Mouse (Mus musculus) lung, adult 2 months (tissue): ENCODE results near the gene Kars. TPM values are rescaled to one million over a fixed set of nuclear protein-coding genes. Genes with fewer than 3 reads are reported as not detected.

ENCODE experiments used
- DNase-seq: peaks from one replicate; pipeline ENCODE4 v3.0.0; 2022
- H3K4me1 ChIP-seq: fragments of 200-500 bp; 2 replicates; pipeline ENCODE4 v1.6.1; 2011; ENCODE audit warnings: low read length; ENCODE audit not compliant: control insufficient read depth, insufficient read depth
- H3K4me3 ChIP-seq: fragments of 200-500 bp; replicated peaks from 2 replicates; pipeline ENCODE3; 2011; ENCODE audit warnings: low read depth, mild to moderate bottlenecking, control low read depth, low read length; ENCODE audit errors: extremely low read depth
- CTCF ChIP-seq: fragments of 200-500 bp; IDR thresholded peaks from 2 replicates; pipeline ENCODE4 v1.5.1; 2011; ENCODE audit warnings: mild to moderate bottlenecking, low read length, control low read depth; ENCODE audit not compliant: insufficient read depth
- POLR2A ChIP-seq: fragments of 200-500 bp; IDR thresholded peaks from 2 replicates; pipeline ENCODE4 v1.6.1; 2011; ENCODE audit warnings: low read depth, mild to moderate bottlenecking, control low read depth, low read length, borderline replicate concordance; ENCODE audit errors: extremely low read depth
- WGBS: fragments of 180-500 bp; shearing (Covaris S2); methylation state at CpG from one replicate; pipeline ENCODE4 v1.1.7; 2018; 5-methylcytosine and 5-hydroxymethylcytosine counted together
- polyA plus RNA-seq: library from polyadenylated mRNA; depleted of rRNA; stranded (reverse); fragments of >200 nt; gene quantifications from 2 replicates; pipeline ENCODE4 v1.2.3, GENCODE M21; 2012; rRNA removed

The Kars gene
- polyA plus RNA-seq, 1 experiment = 42.2 TPM

- Histone ChIP-seq H3K4me1 (no peaks in the 10 kb centered on the region; the same call in 1 of the 2 replicates), H3K4me3 (no peak overlapping the region)
- 93% methylated on average over 5 of the region's 5 CpGs for WGBS
- no peak for TF ChIP-seq POLR2A
- TF ChIP-seq CTCF = no peak
- no peak for DNase-seq
Measured at GRCm38 (mm10) chr8:111951936-111952335, 59.2 kb downstream of the Kars start.

GRCm38 (mm10) chr8:111951317-111951716, 59.8 kb downstream of the Kars start:
- WGBS = 93% methylated on average over 7 of the region's 7 CpGs
- DNase-seq = no peak
- TF ChIP-seq CTCF = no peak
- no peak for TF ChIP-seq POLR2A
- no peaks in the 10 kb centered on the region; the same call in 1 of the 2 replicates for H3K4me1 ChIP-seq
- H3K4me3 ChIP-seq = no peak overlapping the region

- 73% methylated on average over 3 of the region's 3 CpGs for WGBS
- no peaks in the 10 kb centered on the region; the same call in 1 of the 2 replicates for H3K4me1 ChIP-seq
Measured at GRCm38 (mm10) chr8:111950846-111951245, 60.3 kb downstream of the Kars start.

GRCm38 (mm10) chr8:111947954-111948353, 63.2 kb downstream of the Kars start:
- no peak for TF ChIP-seq POLR2A
- TF ChIP-seq CTCF = no peak
- Histone ChIP-seq H3K4me3 (no peak overlapping the region), H3K4me1 (no peaks in the 10 kb centered on the region; the same call in 1 of the 2 replicates)
- DNase-seq = no peak
- 92% methylated on average over 8 of the region's 8 CpGs for WGBS

More at GRCm38 (mm10) chr8:111950846-111951245, 60.3 kb downstream of the Kars start:
- H3K4me3 ChIP-seq = no peak overlapping the region
- TF ChIP-seq CTCF = no peak
- TF ChIP-seq POLR2A = no peak
- no peak for DNase-seq

GRCm38 (mm10) chr8:111947144-111947543, 64.0 kb downstream of the Kars start:
- TF ChIP-seq CTCF = no peak
- TF ChIP-seq POLR2A = no peak
- H3K4me1 ChIP-seq = no peaks in the 10 kb centered on the region; the same call in 1 of the 2 replicates
- no peak overlapping the region for H3K4me3 ChIP-seq
- 47% methylated on average over 2 of the region's 2 CpGs for WGBS
- DNase-seq = no peak

- Histone ChIP-seq H3K4me1 (peaks cover 5% of the 10 kb centered on the region; the same call in 1 of the 2 replicates), H3K4me3 (no peak overlapping the region)
- 89% methylated on average over 2 of the region's 2 CpGs for WGBS
- no peak for DNase-seq
- TF ChIP-seq POLR2A = no peak
- no peak for TF ChIP-seq CTCF
Measured at GRCm38 (mm10) chr8:111943544-111943943, 67.6 kb downstream of the Kars start.

Other genes with a start within 250 kb of the Kars start
- gene Cfdp1, start 157.0 kb downstream of the Kars start, polyA plus RNA-seq = 3.6 and 7.9 TPM in 2 replicates
- 4.0 and 5.0 TPM in 2 replicates for gene Tmem170, start 134.6 kb downstream of the Kars start, polyA plus RNA-seq
- gene Chst5, start 100.9 kb downstream of the Kars start, polyA plus RNA-seq = 7.1 and 7.6 TPM in 2 replicates
- gene Tmem231, start 77.4 kb downstream of the Kars start, polyA plus RNA-seq = 8.0 and 8.2 TPM in 2 replicates
- gene Gabarapl2, start 70.6 kb downstream of the Kars start, polyA plus RNA-seq = 26.2 and 58.2 TPM in 2 replicates
- 2.5 and 2.7 TPM in 2 replicates for gene Adat1, start 19.0 kb downstream of the Kars start, polyA plus RNA-seq
- gene Terf2ip, start 75 bp upstream of the Kars start, polyA plus RNA-seq = 10.4 TPM in 2 replicates
- 0.21 TPM in 1 of 2 replicates, not detected in the other for gene Gm6793, start 3.7 kb upstream of the Kars start, polyA plus RNA-seq